Mouse (Mus musculus): ENCODE measurements around the gene Efna3. TPM values are rescaled to one million over a fixed set of nuclear protein-coding genes. Genes with fewer than 3 reads are reported as not detected.

Efna3 gene
- polyA plus RNA-seq, 1 experiment: not detected

DNA sequence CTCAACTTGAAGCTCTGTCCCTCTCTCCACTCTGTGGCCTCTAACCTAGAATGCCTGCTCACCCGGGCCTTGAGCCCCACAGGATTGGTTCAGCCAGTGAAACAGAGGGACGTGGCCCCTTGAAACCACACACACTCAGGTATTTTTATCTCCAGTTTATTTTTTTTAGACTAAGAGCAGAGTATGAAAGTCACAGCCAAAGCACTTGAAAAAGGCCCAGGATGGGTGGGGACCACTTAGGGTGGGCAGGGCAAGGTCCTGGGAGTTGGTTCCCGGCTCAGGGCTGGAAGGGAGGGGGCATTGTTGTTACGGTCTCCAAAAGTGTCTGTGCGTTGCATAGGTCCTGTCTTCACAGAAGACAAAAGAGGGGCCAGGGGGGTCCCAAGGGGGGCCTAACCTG, 8.4 kb downstream of the Efna3 start:
- Histone ChIP-seq H3K27ac (ENCODE audit: insufficient read depth, low read depth, low read length) (no peak overlapping the region), H3K4me1 (ENCODE audit: control insufficient read depth, insufficient read depth, low read length) (peaks cover 43% of the 10 kb centered on the region), H3K4me3 (ENCODE audit: insufficient read depth, low read depth, low read length) (no peak overlapping the region)
- 77% methylated on average over 5 of the region's 5 CpGs for WGBS
- TF ChIP-seq POLR2A (IDR thresholded peaks at IDR 0.05; ENCODE audit: insufficient read depth, low read depth, low read length) (no peak), CTCF (IDR thresholded peaks at IDR 0.05; ENCODE audit: insufficient read depth, low read depth, low read length) (no peak)

DNA sequence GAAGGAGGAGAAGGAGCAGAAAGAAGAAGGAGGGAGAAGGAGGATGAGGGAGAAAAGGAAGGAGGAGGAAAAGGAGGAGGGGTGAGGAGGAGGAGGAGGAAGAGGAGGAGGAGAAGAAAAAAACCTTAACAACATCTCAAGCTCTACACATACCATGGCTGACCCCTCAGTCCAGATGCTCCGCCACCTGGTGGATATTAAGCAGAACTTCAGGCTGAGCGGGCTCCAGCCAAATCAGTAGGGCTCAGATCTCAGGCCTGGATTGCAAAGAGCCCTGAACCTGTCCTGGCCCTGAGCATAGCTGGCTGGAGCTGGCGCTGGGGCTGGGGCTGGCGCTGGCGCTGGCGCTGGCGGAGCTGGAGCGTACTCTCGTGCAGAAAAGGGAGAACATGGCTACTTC, 14.7 kb downstream of the Efna3 start:
- Histone ChIP-seq H3K27ac (ENCODE audit: insufficient read depth, low read depth, low read length) (no peak overlapping the region), H3K4me1 (ENCODE audit: control insufficient read depth, insufficient read depth, low read length) (peaks cover 10% of the 10 kb centered on the region), H3K4me3 (ENCODE audit: insufficient read depth, low read depth, low read length) (no peak overlapping the region)
- no peak for TF ChIP-seq POLR2A (IDR thresholded peaks at IDR 0.05; ENCODE audit: insufficient read depth, low read depth, low read length)
- TF ChIP-seq CTCF (IDR thresholded peaks at IDR 0.05; ENCODE audit: insufficient read depth, low read depth, low read length): peak; percentile 72
- WGBS: 4% methylated on average over 9 of the region's 9 CpGs

DNA sequence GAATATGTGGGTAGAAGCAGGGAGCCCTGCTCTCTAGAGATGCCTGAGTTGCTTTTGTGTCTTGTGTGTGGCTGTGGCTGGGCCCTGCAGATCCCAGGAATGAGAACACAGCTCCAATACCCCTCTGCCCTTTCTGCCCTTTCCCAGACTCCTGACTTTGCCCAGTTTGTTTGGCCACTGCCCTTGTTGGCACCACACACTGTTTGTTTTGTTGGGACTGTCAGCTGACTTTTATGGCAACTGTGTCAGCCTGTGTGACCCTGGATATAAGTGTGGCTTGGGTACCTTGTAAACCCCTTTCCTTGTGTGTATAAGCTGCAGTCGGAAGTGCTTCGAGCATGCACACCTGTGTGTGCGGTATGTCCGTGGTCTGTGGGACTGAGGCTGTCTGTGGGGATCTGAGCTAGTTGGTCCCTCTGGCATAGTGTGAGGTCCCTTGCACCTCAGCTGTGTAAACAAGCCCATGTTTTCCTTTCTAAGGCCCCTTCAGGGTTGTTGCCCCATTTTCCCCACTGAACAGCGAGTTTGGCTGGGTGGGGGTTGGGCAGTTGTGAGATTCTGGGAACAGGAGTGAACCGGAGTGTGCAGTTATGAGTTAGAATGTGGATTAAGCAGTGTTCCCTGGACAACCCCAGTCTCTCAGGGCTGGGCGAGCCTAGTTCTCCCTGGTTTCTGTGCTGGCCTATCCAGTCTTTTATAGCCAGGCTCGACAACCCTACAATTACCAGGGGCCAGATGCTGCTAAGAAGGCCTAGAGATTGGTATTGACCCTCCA, 17.0 kb downstream of the Efna3 start:
- WGBS: 79% methylated on average over 8 of the region's 8 CpGs
- H3K27ac ChIP-seq (ENCODE audit: insufficient read depth, low read depth, low read length): no peak overlapping the region
- peaks cover 10% of the 10 kb centered on the region for H3K4me1 ChIP-seq (ENCODE audit: control insufficient read depth, insufficient read depth, low read length)
- TF ChIP-seq POLR2A (IDR thresholded peaks at IDR 0.05; ENCODE audit: insufficient read depth, low read depth, low read length) (no peak), CTCF (IDR thresholded peaks at IDR 0.05; ENCODE audit: insufficient read depth, low read depth, low read length) (no peak)
- no peak overlapping the region for H3K4me3 ChIP-seq (ENCODE audit: insufficient read depth, low read depth, low read length)

DNA sequence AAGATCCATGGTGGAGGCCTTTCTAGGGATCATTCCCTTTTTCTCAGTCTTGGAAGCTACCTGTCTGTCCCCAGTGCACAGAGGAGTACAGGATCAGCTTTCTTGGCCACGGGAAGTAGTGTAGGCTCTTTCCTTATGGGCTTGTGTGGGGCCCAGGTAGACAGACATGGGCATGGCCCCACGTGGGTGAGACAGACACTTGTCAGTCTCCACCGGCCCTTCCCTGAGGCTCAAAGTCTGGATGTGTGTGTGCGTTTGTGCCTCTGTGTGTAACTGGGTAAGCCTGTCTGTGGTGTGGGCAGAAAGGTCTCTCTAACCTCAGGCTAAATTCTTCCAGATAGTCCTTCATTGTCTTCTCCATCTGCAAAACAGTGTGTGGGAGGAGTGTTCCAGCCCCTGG, 17.7 kb downstream of the Efna3 start:
- 78% methylated on average over 4 of the region's 4 CpGs for WGBS
- H3K4me1 ChIP-seq (ENCODE audit: control insufficient read depth, insufficient read depth, low read length): peaks cover 10% of the 10 kb centered on the region
- TF ChIP-seq CTCF (IDR thresholded peaks at IDR 0.05; ENCODE audit: insufficient read depth, low read depth, low read length) (no peak), POLR2A (IDR thresholded peaks at IDR 0.05; ENCODE audit: insufficient read depth, low read depth, low read length) (no peak)
- no peak overlapping the region for H3K27ac ChIP-seq (ENCODE audit: insufficient read depth, low read depth, low read length)
- no peak overlapping the region for H3K4me3 ChIP-seq (ENCODE audit: insufficient read depth, low read depth, low read length)

DNA sequence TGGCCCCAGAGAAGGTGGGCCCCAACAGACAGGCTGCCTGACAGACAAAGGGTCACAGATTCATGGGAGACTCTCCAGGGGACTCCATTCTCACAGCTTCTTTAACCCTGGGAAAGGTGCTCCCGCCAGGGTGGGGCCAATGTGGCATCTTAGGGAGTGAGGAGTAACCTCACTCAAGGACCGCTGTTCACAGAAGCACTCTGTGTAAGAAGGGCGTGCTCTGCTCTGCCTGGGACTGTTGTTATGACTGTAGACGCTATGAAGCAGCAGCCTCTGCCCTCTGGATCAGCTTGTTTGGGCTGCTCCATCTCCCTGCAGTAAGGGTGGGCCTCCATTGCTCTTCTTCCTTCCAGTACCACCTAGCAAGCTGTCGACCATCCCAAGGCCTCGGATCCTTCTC, 18.3 kb downstream of the Efna3 start:
- Histone ChIP-seq H3K27ac (ENCODE audit: insufficient read depth, low read depth, low read length) (no peak overlapping the region), H3K4me1 (ENCODE audit: control insufficient read depth, insufficient read depth, low read length) (peaks cover 13% of the 10 kb centered on the region), H3K4me3 (ENCODE audit: insufficient read depth, low read depth, low read length) (no peak overlapping the region)
- no peak for TF ChIP-seq CTCF (IDR thresholded peaks at IDR 0.05; ENCODE audit: insufficient read depth, low read depth, low read length)
- TF ChIP-seq POLR2A (IDR thresholded peaks at IDR 0.05; ENCODE audit: insufficient read depth, low read depth, low read length): no peak
- WGBS: 72% methylated on average over 6 of the region's 6 CpGs

DNA sequence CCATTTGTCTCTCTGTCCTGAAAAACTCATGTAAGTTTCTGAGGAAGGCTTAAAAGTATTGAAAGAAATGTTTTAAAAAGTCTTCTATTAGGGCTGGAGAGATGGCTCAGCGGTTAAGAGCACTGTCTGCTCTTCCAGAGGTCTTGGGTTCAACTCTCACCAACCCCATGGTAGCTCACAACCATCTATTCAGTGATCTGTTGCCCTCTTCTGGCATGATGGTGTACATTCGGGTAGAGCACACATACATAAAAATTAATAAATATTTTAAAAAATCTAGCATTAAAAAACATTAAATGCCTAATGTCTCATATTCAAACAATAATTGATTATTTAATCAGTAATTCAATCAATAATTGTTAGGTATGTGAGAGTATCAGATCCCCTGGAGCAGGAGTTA, 22.3 kb downstream of the Efna3 start:
- 81% methylated on average over 2 of the region's 2 CpGs for whole genome bisulfite sequencing
- no peak overlapping the region for H3K27ac ChIP-seq (ENCODE audit: insufficient read depth, low read depth, low read length)
- TF ChIP-seq POLR2A (IDR thresholded peaks at IDR 0.05; ENCODE audit: insufficient read depth, low read depth, low read length) (no peak), CTCF (IDR thresholded peaks at IDR 0.05; ENCODE audit: insufficient read depth, low read depth, low read length) (no peak)

DNA sequence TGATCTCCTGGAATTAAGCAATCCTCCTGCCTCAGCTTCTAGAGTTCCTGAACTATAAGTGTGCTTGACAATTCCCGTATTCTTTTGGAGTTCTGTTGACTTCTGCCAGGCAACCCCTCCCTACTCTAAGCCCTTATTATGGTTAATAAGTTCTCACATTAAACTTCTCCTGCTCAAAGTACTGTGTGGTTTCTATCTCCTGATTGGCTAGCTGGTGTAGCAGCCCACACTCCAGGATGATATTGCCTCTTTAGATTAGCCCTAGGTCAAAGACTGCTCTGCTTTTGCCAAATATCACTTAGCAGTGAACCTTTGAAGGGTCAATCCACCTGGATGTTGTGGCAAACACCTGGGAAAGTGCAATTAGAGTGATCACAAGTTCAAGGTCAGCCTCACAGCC, 22.7 kb downstream of the Efna3 start:
- no peak overlapping the region for H3K4me3 ChIP-seq (ENCODE audit: insufficient read depth, low read depth, low read length)
- H3K27ac ChIP-seq (ENCODE audit: insufficient read depth, low read depth, low read length): no peak overlapping the region
- 26% methylated on average over 1 of the region's 1 CpGs for WGBS
- H3K4me1 ChIP-seq (ENCODE audit: control insufficient read depth, insufficient read depth, low read length): peaks cover 18% of the 10 kb centered on the region
- TF ChIP-seq CTCF (IDR thresholded peaks at IDR 0.05; ENCODE audit: insufficient read depth, low read depth, low read length): no peak
- no peak for TF ChIP-seq POLR2A (IDR thresholded peaks at IDR 0.05; ENCODE audit: insufficient read depth, low read depth, low read length)

More for the DNA sequence above, 22.3 kb downstream of the Efna3 start:
- peaks cover 21% of the 10 kb centered on the region for H3K4me1 ChIP-seq (ENCODE audit: control insufficient read depth, insufficient read depth, low read length)
- no peak overlapping the region for H3K4me3 ChIP-seq (ENCODE audit: insufficient read depth, low read depth, low read length)

DNA sequence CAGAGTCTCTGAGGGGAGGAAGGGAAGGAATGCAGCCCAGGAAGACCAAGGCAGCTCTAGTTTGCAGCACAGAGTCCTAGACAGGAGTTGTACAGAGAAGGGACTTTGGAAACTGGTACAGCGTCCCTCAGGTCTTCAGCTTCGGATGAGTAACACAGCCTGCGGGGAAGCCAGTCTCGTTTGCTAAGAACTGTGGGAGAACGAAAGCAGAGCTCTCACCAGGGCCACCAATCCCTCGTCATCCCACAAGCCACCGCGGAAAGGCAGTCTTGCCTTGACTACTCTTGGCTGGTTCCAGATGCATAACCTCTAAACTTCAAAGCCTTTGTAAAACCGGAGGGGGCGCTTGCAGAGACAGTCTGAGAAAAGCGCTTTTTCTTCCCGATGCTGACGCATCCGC, 23.3 kb downstream of the Efna3 start:
- TF ChIP-seq CTCF (IDR thresholded peaks at IDR 0.05; ENCODE audit: insufficient read depth, low read depth, low read length): no peak
- no peak for TF ChIP-seq POLR2A (IDR thresholded peaks at IDR 0.05; ENCODE audit: insufficient read depth, low read depth, low read length)
- Histone ChIP-seq H3K4me1 (ENCODE audit: control insufficient read depth, insufficient read depth, low read length) (peaks cover 18% of the 10 kb centered on the region), H3K27ac (ENCODE audit: insufficient read depth, low read depth, low read length) (0 out of 2 replicates have a peak overlapping the region, but pooled peaks have one; percentile 1), H3K4me3 (ENCODE audit: insufficient read depth, low read depth, low read length) (peak overlapping the region; percentile 9; the same call in 1 of the 2 replicates)
- 3% methylated on average over 14 of the region's 14 CpGs for WGBS

DNA sequence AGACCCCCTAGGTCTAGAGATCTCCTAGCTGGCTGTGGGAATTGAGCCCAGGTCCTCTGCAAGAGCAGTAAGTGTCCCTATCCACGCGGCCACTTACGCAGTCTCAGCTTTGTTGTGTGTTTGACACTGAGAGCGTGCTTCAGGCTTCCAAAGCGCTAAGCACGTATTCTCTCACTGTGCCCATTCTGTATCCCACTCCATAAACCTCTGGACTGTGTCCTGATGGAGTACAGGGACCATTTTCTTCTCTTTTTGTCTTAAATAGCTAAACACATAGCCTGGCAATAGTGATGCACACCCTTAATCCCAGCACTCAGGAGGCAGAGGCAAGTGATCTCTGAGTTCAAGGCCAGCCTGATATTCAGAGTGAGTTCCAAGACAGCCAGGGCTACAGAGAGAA, 23.9 kb downstream of the Efna3 start:
- TF ChIP-seq CTCF (IDR thresholded peaks at IDR 0.05; ENCODE audit: insufficient read depth, low read depth, low read length) (no peak), POLR2A (IDR thresholded peaks at IDR 0.05; ENCODE audit: insufficient read depth, low read depth, low read length) (no peak)
- WGBS: 88% methylated on average over 6 of the region's 6 CpGs
- Histone ChIP-seq H3K4me1 (ENCODE audit: control insufficient read depth, insufficient read depth, low read length) (peaks cover 18% of the 10 kb centered on the region), H3K4me3 (ENCODE audit: insufficient read depth, low read depth, low read length) (no peak overlapping the region), H3K27ac (ENCODE audit: insufficient read depth, low read depth, low read length) (no peak overlapping the region)
